Mouse (Mus musculus) liver, postnatal 0 days (tissue): ENCODE data around the gene Ms4a6d. TPM values are rescaled to one million over a fixed set of nuclear protein-coding genes. Genes with fewer than 3 reads are reported as not detected.

Source experiments
- ATAC-seq: fragments of 200-750 bp; cut with Nextera tagmentation; 2 replicates; pipeline ENCODE4 v1.8.0; 2017; ENCODE audit warnings: mild to moderate bottlenecking, moderate library complexity
- DNase-seq: peaks from one replicate; pipeline ENCODE4 v3.0.0-alpha.2; 2016
- H3K27ac ChIP-seq: fragments of 300-500 bp; sonication (generic); 2 replicates; pipeline ENCODE4 v1.5.1; 2014; ENCODE audit warnings: antibody characterized with exemption, moderate library complexity, mild to moderate bottlenecking, low read depth
- H3K27me3 ChIP-seq: fragments of 300-500 bp; sonication (generic); 2 replicates; pipeline ENCODE4 v1.6.1; 2014; ENCODE audit warnings: low read length, control low read depth, mixed read lengths; ENCODE audit not compliant: insufficient read depth
- H3K36me3 ChIP-seq: fragments of 300-500 bp; sonication (generic); replicated peaks from 2 replicates; pipeline ENCODE4 v1.6.1; 2014; ENCODE audit warnings: mild to moderate bottlenecking, control low read depth, low read length, moderate library complexity, mixed read lengths; ENCODE audit not compliant: insufficient read depth
- H3K4me1 ChIP-seq: fragments of 300-500 bp; sonication (generic); 2 replicates; pipeline ENCODE4 v1.6.1; 2014; ENCODE audit warnings: antibody characterized with exemption, mild to moderate bottlenecking, control low read depth; ENCODE audit not compliant: insufficient read depth
- H3K4me2 ChIP-seq: fragments of 300-500 bp; sonication (generic); 2 replicates; pipeline ENCODE4 v1.6.1; 2014; ENCODE audit warnings: low read depth, mild to moderate bottlenecking, low read length, moderate library complexity, mixed read lengths
- H3K4me3 ChIP-seq: fragments of 300-500 bp; sonication (generic); 2 replicates; pipeline ENCODE4 v1.5.1; 2014; ENCODE audit warnings: low read depth, low read length
- H3K9ac ChIP-seq: fragments of 300-500 bp; sonication (generic); replicated peaks from 2 replicates; pipeline ENCODE4 v1.6.1; 2014; ENCODE audit warnings: mild to moderate bottlenecking, moderate library complexity
- H3K9me3 ChIP-seq: fragments of 300-500 bp; sonication (generic); 2 replicates; pipeline ENCODE4 v1.6.1; 2016; ENCODE audit warnings: mild to moderate bottlenecking, control low read depth, low read length, mixed read lengths
- CTCF ChIP-seq: sonication (generic); IDR thresholded peaks from 2 replicates; pipeline ENCODE4 v1.5.1; 2016; ENCODE audit warnings: antibody characterized with exemption, low read depth
- EP300 ChIP-seq: IDR thresholded peaks from 2 replicates; pipeline ENCODE4 v1.6.1; 2016; ENCODE audit warnings: antibody characterized with exemption, low read depth, mild to moderate bottlenecking
- WGBS: fragments of 180-500 bp; shearing (Covaris S2); extraction: QIAGEN DNeasy Blood & Tissue Kit; methylation state at CpG from one replicate; pipeline ENCODE4 v1.1.7; 2014; ENCODE audit not compliant: insufficient replicate concordance; 5-methylcytosine and 5-hydroxymethylcytosine counted together
- polyA plus RNA-seq: library from polyadenylated mRNA; unstranded; fragments of >200 nt; fragmentation: Nextera tagmentation; extraction: Ambion mirVana; gene quantifications from 2 replicates; pipeline ENCODE4 v1.2.1, GENCODE M21; 2015

The Ms4a6d gene
- polyA plus RNA-seq = 8.8 and 9.0 TPM in 2 replicates

- no peak for DNase-seq
These were observed at the start of gene Ms4a6d for GRCm38 (mm10) chr19:11604603-11605002. Gene Ms4a6d, minus strand, starts transcription at chr19:11604849.

GRCm38 (mm10) chr19:11649564-11649963, 44.9 kb upstream of the Ms4a6d start:
- Histone ChIP-seq H3K27me3 (no peaks in the 10 kb centered on the region), H3K36me3 (no peaks in the 10 kb centered on the region), H3K4me3 (no peak overlapping the region), H3K9me3 (no peaks in the 10 kb centered on the region), H3K4me1 (no peaks in the 10 kb centered on the region), H3K9ac (no peak overlapping the region), H3K27ac (no peak overlapping the region), H3K4me2 (no peak overlapping the region)
- no peak for ATAC-seq
- no peak for TF ChIP-seq EP300
- no peak for TF ChIP-seq CTCF
- whole genome bisulfite sequencing = 73% methylated on average over 4 of the region's 4 CpGs
- no peak for DNase-seq

More at GRCm38 (mm10) chr19:11604603-11605002, at the start of gene Ms4a6d:
- H3K4me2 ChIP-seq = no peak within 1 kb of the TSS
- H3K36me3 ChIP-seq = no peaks in the 10 kb centered on the region
- TF ChIP-seq CTCF (no peak), EP300 (no peak)
- H3K4me1 ChIP-seq = no peaks in the 10 kb centered on the region
- no peak within 1 kb of the TSS for H3K27ac ChIP-seq
- H3K27me3 ChIP-seq = no peaks in the 10 kb centered on the region
- H3K9me3 ChIP-seq = no peaks in the 10 kb centered on the region
- no peak for ATAC-seq
- H3K9ac ChIP-seq = no peak within 1 kb of the TSS
- 49% methylated on average over 2 of the region's 2 CpGs for WGBS
- no peak within 1 kb of the TSS for H3K4me3 ChIP-seq

- TF ChIP-seq CTCF (no peak), EP300 (no peak)
- 56% methylated on average over 3 of the region's 3 CpGs for WGBS
- Histone ChIP-seq H3K4me1 (no peaks in the 10 kb centered on the region), H3K36me3 (no peaks in the 10 kb centered on the region), H3K9ac (no peak overlapping the region), H3K27me3 (no peaks in the 10 kb centered on the region), H3K4me3 (no peak overlapping the region), H3K9me3 (no peaks in the 10 kb centered on the region), H3K27ac (no peak overlapping the region), H3K4me2 (no peak overlapping the region)
- DNase-seq (no peak), ATAC-seq (no peak)
These were observed 41.5 kb upstream of the Ms4a6d start for GRCm38 (mm10) chr19:11646166-11646565.

GRCm38 (mm10) chr19:11640732-11641131, 36.1 kb upstream of the Ms4a6d start, which contains the start of gene Ms4a3:
Gene Ms4a3, minus strand, starts transcription at chr19:11640851.
- H3K9me3 ChIP-seq = no peaks in the 10 kb centered on the region
- TF ChIP-seq EP300 (no peak), CTCF (no peak)
- no peak for ATAC-seq
- WGBS = 52% methylated on average over 1 of the region's 1 CpGs
- no peak within 1 kb of the TSS for H3K9ac ChIP-seq
- no peaks in the 10 kb centered on the region for H3K36me3 ChIP-seq
- H3K27ac ChIP-seq = no peak within 1 kb of the TSS
- H3K4me3 ChIP-seq = no peak within 1 kb of the TSS
- DNase-seq = no peak
- no peaks in the 10 kb centered on the region for H3K27me3 ChIP-seq
- H3K4me2 ChIP-seq = no peak within 1 kb of the TSS; the same call in 1 of the 2 replicates
- H3K4me1 ChIP-seq = no peaks in the 10 kb centered on the region

- Histone ChIP-seq H3K9me3 (no peaks in the 10 kb centered on the region), H3K27me3 (no peaks in the 10 kb centered on the region), H3K27ac (no peak overlapping the region), H3K36me3 (no peaks in the 10 kb centered on the region), H3K4me2 (peak overlapping the region; percentile 32; the same call in 1 of the 2 replicates), H3K4me3 (peak overlapping the region; percentile 15; the same call in 1 of the 2 replicates), H3K4me1 (no peaks in the 10 kb centered on the region), H3K9ac (no peak overlapping the region)
- TF ChIP-seq EP300 (no peak), CTCF (no peak)
- 55% methylated on average over 4 of the region's 4 CpGs for WGBS
- DNase-seq = no peak
- ATAC-seq = no peak
These were observed 34.4 kb upstream of the Ms4a6d start for GRCm38 (mm10) chr19:11639038-11639437.

GRCm38 (mm10) chr19:11635572-11635971, 30.9 kb upstream of the Ms4a6d start:
- H3K4me3 ChIP-seq = no peak overlapping the region
- no peaks in the 10 kb centered on the region for H3K36me3 ChIP-seq
- TF ChIP-seq EP300 = no peak
- TF ChIP-seq CTCF = no peak
- no peak for DNase-seq
- no peak overlapping the region for H3K27ac ChIP-seq
- no peaks in the 10 kb centered on the region for H3K4me1 ChIP-seq
- H3K9ac ChIP-seq = no peak overlapping the region
- H3K4me2 ChIP-seq = peak overlapping the region; percentile 20; the same call in 1 of the 2 replicates
- no peaks in the 10 kb centered on the region for H3K9me3 ChIP-seq
- no peaks in the 10 kb centered on the region for H3K27me3 ChIP-seq
- no peak for ATAC-seq
- 23% methylated on average over 5 of the region's 5 CpGs for WGBS
